Mouse (Mus musculus): ENCODE data around the gene Slc35b2. TPM values are rescaled to one million over a fixed set of nuclear protein-coding genes. Genes with fewer than 3 reads are reported as not detected.
A peak's percentile ranks its signal among the peaks of the same experiment; 100 is the strongest.

Gene Slc35b2
- total and polyA plus RNA-seq, 3 experiments: 57.2 to 101 (median 73.9) TPM

GRCm38 (mm10) chr17:45544873-45545277, 18.8 kb upstream of the Slc35b2 start:
- H3K9me3 ChIP-seq (replicated peaks; ENCODE audit: low read length): peaks cover 2% of the 10 kb centered on the region
- peaks cover 40% of the 10 kb centered on the region for H3K27me3 ChIP-seq (replicated peaks)
- H3K36me3 ChIP-seq (replicated peaks in 1 of 2; ENCODE audit: control insufficient read depth in 1 of 2, insufficient read depth in 1 of 2, low read length in 1 of 2): no peaks in the 10 kb centered on the region
- no peak for DNase-seq (ENCODE audit: extremely low read depth)
- no peaks in the 10 kb centered on the region for H3K79me2 ChIP-seq (replicated peaks; ENCODE audit: control insufficient read depth, extremely low read depth, insufficient read depth, poor library complexity, severe bottlenecking)
- in situ Hi-C loops (cut with MboI; ENCODE audit: low pct_ligation_motif_present, low pct_unique_long_range_greater_than_20kb, low sequenced_read_pairs) (no loop called here), dilution Hi-C loops (cut with MboI; ENCODE audit: extremely low pct_ligation_motif_present, extremely low pct_unique_long_range_greater_than_20kb, low sequenced_read_pairs) (no loop called here)
- no peak overlapping the region for H3K27ac ChIP-seq (ENCODE audit: insufficient read depth, low read depth)
- TF ChIP-seq JUND (conservative IDR thresholded peaks at IDR 0.05; ENCODE audit: low read depth, low read length): no peak
- H3K4me3 ChIP-seq (replicated peaks in 1 of 3; ENCODE audit: low read depth in 2 of 3, low read length in 2 of 3, poor library complexity in 1 of 3): peak overlapping the region in 1 of 3 experiments; percentile 26
- no peak overlapping the region for H3K4me2 ChIP-seq (ENCODE audit: insufficient read depth, low read depth, poor library complexity, severe bottlenecking)
- no peak overlapping the region for H3K9ac ChIP-seq (ENCODE audit: insufficient read depth, low read depth)
- H3K4me1 ChIP-seq (ENCODE audit: control insufficient read depth in 1 of 2, insufficient read depth in 2 of 2): peaks cover 16% of the 10 kb centered on the region in 2 experiments

GRCm38 (mm10) chr17:45545278-45545961, 18.3 kb upstream of the Slc35b2 start:
- Histone ChIP-seq H3K27me3 (replicated peaks) (peaks cover 37% of the 10 kb centered on the region), H3K79me2 (replicated peaks; ENCODE audit: control insufficient read depth, extremely low read depth, insufficient read depth, poor library complexity, severe bottlenecking) (no peaks in the 10 kb centered on the region), H3K4me1 (ENCODE audit: control insufficient read depth in 1 of 2, insufficient read depth in 2 of 2) (peaks cover 16% of the 10 kb centered on the region in 2 experiments), H3K4me3 (replicated peaks in 1 of 3; ENCODE audit: low read depth in 2 of 3, low read length in 2 of 3, poor library complexity in 1 of 3) (no peak overlapping the region), H3K4me2 (ENCODE audit: insufficient read depth, low read depth, poor library complexity, severe bottlenecking) (no peak overlapping the region), H3K9me3 (replicated peaks; ENCODE audit: low read length) (peaks cover 2% of the 10 kb centered on the region), H3K36me3 (replicated peaks in 1 of 2; ENCODE audit: control insufficient read depth in 1 of 2, insufficient read depth in 1 of 2, low read length in 1 of 2) (no peaks in the 10 kb centered on the region), H3K9ac (ENCODE audit: insufficient read depth, low read depth) (no peak overlapping the region), H3K27ac (ENCODE audit: insufficient read depth, low read depth) (no peak overlapping the region)
- dilution Hi-C loops (cut with MboI; ENCODE audit: extremely low pct_ligation_motif_present, extremely low pct_unique_long_range_greater_than_20kb, low sequenced_read_pairs) (no loop called here), in situ Hi-C loops (cut with MboI; ENCODE audit: low pct_ligation_motif_present, low pct_unique_long_range_greater_than_20kb, low sequenced_read_pairs) (no loop called here)
- DNase-seq (ENCODE audit: extremely low read depth): no peak
- TF ChIP-seq USF1 (IDR thresholded peaks at IDR 0.05; ENCODE audit: low read depth, low read length): no peak
- TF ChIP-seq JUN (IDR thresholded peaks at IDR 0.05; ENCODE audit: insufficient read depth, low read depth, low read length): no peak
- no peak for TF ChIP-seq ZKSCAN1 (IDR thresholded peaks at IDR 0.05; ENCODE audit: borderline replicate concordance, low read depth, low read length)
- no peak for TF ChIP-seq CHD2 (IDR thresholded peaks at IDR 0.05; ENCODE audit: low read length)
- TF ChIP-seq NELFE (IDR thresholded peaks at IDR 0.05; ENCODE audit: low read depth, low read length): no peak
- no peak for TF ChIP-seq MAFK (IDR thresholded peaks at IDR 0.05; ENCODE audit: insufficient replicate concordance, low read length)
- TF ChIP-seq POLR2A (IDR thresholded peaks at IDR 0.05; ENCODE audit: low read depth, low read length): no peak
- no peak for TF ChIP-seq POLR2AphosphoS2 (IDR thresholded peaks at IDR 0.05; ENCODE audit: low read depth, low read length)
- no peak for TF ChIP-seq MEF2A (IDR thresholded peaks at IDR 0.05; ENCODE audit: borderline replicate concordance, low read depth, low read length)
- no peak for TF ChIP-seq ELF1 (IDR thresholded peaks at IDR 0.05; ENCODE audit: low read depth, low read length)
- TF ChIP-seq CTCF (conservative IDR thresholded peaks at IDR 0.05 in 1 of 2, IDR thresholded peaks at IDR 0.05 in 1 of 2; ENCODE audit: low read depth in 2 of 2, low read length in 2 of 2): no peak
- TF ChIP-seq RAD21 (IDR thresholded peaks at IDR 0.05; ENCODE audit: low read depth, low read length): no peak
- TF ChIP-seq MYC (IDR thresholded peaks at IDR 0.05; ENCODE audit: low read depth, low read length): no peak

DNA sequence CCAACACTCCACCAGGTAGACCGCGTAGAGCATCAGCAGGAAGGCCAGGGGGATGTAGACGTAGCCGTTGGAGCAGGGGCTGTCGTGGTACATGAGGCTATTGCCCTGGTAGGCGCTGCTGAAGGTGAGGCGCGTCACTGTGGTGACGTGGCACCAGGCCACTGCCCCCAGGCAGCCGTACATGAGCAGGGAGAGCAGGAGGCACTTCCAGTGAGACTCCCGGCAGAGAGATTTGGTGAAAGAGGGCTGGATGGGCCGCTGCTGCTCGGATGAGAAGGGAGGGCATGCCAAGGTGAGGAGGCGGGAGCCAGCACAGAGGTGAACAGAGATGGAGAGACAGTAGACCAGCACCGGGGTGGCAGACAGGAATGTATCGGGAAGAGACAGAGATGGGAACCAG, 16.7 kb upstream of the Slc35b2 start:
- in situ Hi-C loops (cut with MboI; ENCODE audit: low pct_ligation_motif_present, low pct_unique_long_range_greater_than_20kb, low sequenced_read_pairs): no loop called here
- peaks cover 23 to 27% of the 10 kb centered on the region in 2 experiments for H3K4me1 ChIP-seq (ENCODE audit: control insufficient read depth in 1 of 2, insufficient read depth in 2 of 2)
- H3K27me3 ChIP-seq (replicated peaks): peaks cover 22% of the 10 kb centered on the region
- H3K27ac ChIP-seq (ENCODE audit: insufficient read depth, low read depth): no peak overlapping the region
- no peak overlapping the region for H3K9ac ChIP-seq (ENCODE audit: insufficient read depth, low read depth)
- no peaks in the 10 kb centered on the region for H3K36me3 ChIP-seq (replicated peaks in 1 of 2; ENCODE audit: control insufficient read depth in 1 of 2, insufficient read depth in 1 of 2, low read length in 1 of 2)
- no peaks in the 10 kb centered on the region for H3K79me2 ChIP-seq (replicated peaks; ENCODE audit: control insufficient read depth, extremely low read depth, insufficient read depth, poor library complexity, severe bottlenecking)
- dilution Hi-C loops (cut with MboI; ENCODE audit: extremely low pct_ligation_motif_present, extremely low pct_unique_long_range_greater_than_20kb, low sequenced_read_pairs): no loop called here
- no peak overlapping the region for H3K4me2 ChIP-seq (ENCODE audit: insufficient read depth, low read depth, poor library complexity, severe bottlenecking)
- no peak overlapping the region for H3K4me3 ChIP-seq (replicated peaks in 1 of 3; ENCODE audit: low read depth in 2 of 3, low read length in 2 of 3, poor library complexity in 1 of 3)
- H3K9me3 ChIP-seq (replicated peaks; ENCODE audit: low read length): peaks cover 2% of the 10 kb centered on the region
- no peak for DNase-seq (ENCODE audit: extremely low read depth)
- TF ChIP-seq ZKSCAN1 (IDR thresholded peaks at IDR 0.05; ENCODE audit: borderline replicate concordance, low read depth, low read length): no peak
- no peak for TF ChIP-seq GABPA (IDR thresholded peaks at IDR 0.05; ENCODE audit: insufficient replicate concordance, low read depth, low read length)
- no peak for TF ChIP-seq POLR2A (IDR thresholded peaks at IDR 0.05; ENCODE audit: low read depth, low read length)
- no peak for TF ChIP-seq EP300 (IDR thresholded peaks at IDR 0.05; ENCODE audit: low read length)
- TF ChIP-seq USF2 (conservative IDR thresholded peaks at IDR 0.05; ENCODE audit: low read depth, low read length): no peak
- TF ChIP-seq RCOR1 (conservative IDR thresholded peaks at IDR 0.05; ENCODE audit: low read depth, low read length): no peak
- TF ChIP-seq MAX (IDR thresholded peaks at IDR 0.05; ENCODE audit: low read length): no peak

All from CH12.LX (cell line).